Mouse (Mus musculus) thymus, postnatal 14 days (tissue): ENCODE results near the gene Mylk.

ENCODE experiments used
- DNase-seq: peaks from one replicate; pipeline ENCODE4 v3.0.0; 2021

Gene Mylk

DNA sequence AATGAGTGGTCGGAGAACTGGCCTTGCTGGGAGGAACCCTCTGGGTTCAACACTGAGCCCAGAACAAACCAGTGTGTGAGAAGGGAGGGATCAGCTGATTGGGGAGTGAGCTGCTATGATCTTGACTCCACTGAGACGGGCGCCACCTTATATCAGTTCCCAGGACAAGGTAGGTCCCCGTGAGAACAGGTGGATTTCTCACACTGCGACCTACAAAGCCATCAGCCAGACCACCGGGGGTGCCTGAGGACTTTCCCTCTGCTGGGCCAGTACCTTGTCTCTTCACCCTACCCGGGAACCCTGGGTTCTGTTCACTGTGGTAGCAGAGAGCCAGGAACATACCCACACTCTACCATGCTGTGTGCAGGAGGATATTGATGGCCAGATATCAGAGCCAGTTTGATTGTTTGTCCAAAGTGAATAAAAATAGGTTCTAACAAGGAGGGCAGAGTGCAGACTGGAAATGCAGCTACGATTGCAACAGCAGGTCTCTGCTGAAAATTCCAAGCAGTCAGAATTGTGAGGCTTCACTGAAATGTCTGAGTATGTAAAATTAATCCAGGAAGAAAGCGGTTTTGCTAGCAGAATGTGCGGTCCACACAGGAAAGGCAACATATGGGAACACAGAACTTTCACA, 248.8 kb downstream of the Mylk start:
- no peak for DNase-seq

DNA sequence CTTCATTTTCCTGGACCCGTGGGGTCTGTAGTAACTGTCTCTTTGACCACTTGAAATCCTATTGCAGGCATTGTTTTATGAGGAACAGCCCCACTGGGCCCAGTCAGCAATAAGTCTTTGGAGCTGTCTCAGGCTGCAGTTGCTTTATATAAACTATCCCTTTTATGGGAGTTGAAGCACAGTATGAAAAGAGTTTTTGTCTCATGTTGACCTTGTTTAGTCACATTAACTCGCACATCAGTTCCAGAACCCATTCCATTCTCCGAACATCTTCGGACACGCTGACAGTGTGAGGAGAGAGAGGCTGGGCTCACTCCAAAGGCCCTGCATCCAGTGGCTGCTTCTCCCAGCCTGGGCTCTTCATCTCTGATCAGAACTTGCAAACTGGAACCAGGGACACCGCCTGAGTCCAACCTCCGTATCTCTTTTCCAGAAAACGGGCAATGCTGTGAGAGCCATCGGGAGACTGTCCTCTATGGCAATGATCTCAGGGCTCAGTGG, 249.7 kb downstream of the Mylk start:
- no peak for DNase-seq

DNA sequence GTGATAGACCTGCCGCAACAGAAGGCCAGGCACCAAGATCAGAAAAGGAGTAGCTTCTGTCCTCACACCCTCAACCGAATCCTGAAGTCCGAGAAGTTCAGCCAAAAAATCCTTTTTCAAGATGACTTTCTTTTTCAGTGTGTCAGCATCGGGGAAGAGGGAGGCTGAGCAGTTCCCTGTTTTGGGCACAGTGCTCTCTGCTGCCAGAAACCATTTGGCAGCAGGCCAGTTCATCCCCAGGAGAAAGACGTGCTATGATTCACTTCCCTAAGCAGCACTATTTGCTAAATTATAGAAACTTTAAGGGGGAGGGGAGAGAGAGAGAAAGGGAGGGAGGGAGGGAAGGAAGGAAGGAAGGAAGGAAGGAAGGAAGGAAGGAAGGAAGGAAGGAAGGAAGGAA, 251.1 kb downstream of the Mylk start:
- DNase-seq: no peak

DNA sequence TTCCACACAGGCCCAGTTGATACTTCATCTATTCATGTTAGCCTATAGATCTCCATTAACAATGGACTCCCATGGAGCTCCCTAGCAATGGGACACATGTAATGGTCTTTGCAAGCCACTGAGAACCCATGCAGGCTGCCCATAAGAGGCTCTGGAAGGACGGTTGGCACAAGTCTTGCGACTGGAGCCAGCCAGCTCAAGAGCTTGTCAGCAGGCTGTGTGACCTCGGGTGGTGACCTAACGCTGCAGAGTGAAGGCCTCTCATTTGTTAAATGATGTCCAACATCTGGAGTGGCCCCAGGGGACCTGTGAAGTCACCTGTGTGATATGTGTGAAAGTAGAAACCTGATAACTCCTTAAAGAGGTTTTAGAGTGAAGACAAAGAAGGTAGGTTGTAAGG, 252.0 kb downstream of the Mylk start:
- DNase-seq: no peak

DNA sequence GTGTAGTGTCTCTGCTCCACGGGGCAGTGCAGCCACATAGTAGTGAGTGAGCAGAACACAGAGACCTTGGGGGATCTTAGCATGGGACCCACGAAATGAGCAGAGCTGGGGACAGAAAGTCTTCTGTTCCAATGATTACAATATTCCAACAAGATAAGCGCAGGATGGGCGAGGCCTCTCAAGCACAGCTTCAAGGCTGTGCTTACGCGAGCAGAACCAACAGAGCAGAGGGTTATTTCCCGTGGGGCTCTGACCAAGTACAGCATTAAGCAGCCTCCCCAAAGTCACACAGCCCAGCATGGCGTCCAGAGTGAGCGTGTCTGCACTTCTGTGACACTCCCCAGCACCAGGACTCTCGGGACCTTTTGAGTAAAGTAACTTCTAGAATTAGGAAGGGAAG, 252.6 kb downstream of the Mylk start:
- no peak for DNase-seq

DNA sequence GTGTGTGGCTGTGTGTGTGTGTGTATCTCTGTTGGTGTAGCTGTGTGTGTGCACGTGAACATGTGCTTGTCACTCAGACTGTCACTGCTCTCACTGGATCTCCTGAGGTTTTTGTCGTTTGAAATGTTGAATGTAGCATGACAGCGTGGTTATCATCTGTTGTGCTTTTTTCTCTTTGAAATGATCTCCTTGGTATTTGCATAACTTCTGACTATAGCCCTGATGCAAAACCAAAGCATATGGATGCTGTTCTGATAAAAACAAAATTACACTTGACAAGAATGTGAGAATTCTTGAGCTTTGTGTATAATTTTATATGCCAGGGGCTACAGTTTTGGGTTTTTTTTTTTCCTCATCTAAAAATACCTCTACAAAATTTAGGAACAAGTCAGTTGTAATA, 254.0 kb downstream of the Mylk start:
- DNase-seq: no peak

DNA sequence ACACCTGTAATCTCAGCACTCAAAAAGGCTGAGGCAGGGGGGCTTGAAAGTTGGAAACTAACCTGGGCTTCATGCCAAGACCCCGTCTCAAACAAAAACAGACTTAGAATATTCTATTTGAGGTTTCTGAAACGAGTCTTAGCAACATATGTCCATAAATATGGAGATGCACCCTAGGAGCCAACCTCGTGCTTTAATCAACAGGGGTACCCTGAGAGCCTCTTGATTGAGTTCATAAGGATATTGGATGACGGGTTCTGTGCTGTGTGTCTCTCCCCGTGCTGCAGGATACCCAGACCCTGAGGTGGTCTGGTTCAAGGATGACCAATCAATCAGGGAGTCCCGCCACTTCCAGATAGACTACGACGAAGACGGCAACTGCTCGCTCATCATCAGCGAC, 255.0 kb downstream of the Mylk start:
- no peak for DNase-seq

DNA sequence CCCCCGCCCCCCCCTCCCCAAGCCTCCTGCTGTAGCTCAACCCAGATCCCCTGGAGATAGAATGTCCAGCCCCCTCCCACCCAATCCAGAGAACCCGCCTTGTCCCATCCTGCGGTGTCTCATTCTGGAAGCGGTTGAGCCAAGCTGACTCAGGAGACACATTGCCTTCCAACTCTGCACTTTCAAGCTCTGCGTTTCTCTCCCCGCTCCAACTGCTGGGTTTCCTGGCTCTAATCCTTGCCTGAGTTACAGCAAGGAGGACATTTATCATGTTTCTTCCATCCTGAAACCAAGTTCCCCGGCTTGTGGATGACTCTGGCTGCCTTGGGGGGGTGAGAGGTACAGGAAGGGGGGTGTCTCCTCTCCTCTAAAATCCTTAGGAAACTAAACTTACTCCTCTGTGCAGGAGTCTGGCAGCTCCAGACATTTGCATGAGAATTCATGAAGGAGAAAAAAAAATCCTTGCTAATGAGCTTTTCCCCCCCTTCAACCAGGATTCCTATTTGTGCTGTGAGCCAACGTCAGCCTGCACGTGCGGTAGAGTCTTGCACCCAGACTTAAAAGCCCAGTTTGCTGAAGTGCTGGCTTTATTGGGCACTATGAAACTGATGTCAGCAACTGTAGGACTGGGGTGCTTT, 256.0 kb downstream of the Mylk start:
- DNase-seq: no peak

DNA sequence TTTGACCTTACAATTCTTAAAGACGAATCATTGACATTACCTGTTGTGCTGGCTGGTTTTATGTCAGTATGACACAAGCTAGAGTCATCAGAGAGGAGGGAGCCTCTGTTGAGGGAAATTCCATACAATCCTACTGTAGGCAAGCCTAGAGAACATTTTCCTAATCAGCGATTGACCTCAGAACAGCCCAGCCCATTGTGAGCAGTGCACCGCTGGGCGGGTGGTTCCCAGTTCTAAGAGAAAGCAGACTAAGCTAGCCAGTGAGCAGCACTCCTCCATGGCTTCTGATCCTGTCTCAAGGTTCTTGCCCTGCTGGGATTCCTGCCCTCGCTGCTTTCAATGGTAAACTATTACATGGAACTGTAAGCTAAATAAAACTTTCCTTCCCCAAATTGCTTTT, 259.3 kb downstream of the Mylk start:
- no peak for DNase-seq

DNA sequence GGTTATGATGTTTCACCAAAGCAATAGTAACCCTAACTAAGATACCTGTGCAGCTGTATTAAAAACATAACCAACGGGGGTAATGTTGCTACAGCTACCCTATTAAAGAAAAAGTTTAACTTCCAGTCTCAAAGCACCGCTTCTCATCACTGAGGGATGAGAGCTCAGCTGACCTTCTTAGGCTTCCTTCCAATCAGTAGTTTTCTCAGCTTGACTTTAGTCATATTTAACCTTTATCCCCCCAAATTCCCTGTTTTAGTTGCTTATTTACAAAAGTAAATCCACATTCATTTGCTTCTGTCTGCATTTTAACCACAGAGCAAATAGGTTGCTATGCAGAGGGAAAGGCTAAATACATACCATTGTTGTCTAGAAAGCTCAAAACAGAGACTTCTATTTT, 259.7 kb downstream of the Mylk start:
- DNase-seq: no peak

DNA sequence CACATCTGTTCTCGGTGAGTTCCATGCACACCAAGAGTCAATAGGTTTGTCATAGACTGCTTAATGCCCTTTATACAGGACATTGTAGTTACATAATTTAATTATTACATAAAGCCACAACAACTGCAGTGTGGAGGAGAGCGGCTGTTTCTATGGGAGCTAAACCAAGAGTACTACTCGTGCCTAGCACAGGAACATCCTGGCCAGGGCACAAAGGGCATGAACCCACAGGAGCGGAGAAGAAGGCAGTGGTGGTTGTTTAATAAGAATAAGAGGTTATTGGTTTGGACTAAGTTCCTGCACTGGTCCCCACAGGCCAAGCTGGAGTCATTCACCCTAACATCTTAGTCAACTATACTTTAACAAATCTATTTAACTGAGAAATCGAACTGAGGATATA, 261.2 kb downstream of the Mylk start:
- DNase-seq: no peak

DNA sequence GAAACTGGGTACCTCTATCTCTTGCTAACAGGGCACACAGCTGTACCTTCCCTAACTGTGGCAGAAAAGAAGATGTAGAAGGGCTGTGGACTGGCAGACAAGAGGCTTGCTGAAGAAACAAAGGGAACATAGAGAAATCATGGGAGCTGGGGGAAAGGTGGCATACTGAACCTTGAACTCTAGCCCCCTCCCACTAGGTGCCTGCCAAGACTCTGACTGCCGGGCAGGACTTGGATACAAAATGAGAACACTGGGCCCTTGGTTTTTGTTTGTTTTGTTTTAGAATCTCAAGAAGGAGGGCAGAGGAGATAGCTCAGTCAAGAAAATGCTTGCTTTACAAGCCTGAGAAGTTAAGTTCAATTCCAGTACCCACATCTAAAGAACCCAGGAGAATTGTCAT, 262.4 kb downstream of the Mylk start:
- no peak for DNase-seq

DNA sequence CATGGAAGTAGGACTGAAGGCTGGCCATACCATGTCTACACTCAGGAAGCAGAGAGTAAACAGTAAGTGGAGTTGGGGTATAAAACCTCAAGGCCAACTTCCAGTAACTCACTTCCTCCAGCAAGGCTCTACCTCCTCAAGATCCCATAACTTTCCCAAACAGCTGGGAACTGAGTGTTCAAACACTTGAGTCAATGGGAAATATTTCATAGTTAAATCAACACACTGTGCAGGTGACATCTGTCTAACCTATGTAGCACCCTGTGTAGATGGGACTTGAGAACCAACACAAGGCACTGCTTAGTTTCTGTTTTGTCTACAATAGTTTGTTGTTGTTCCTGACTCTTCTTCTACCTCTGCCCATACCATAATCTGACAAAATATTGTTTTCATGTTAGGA, 263.4 kb downstream of the Mylk start:
- DNase-seq: no peak

DNA sequence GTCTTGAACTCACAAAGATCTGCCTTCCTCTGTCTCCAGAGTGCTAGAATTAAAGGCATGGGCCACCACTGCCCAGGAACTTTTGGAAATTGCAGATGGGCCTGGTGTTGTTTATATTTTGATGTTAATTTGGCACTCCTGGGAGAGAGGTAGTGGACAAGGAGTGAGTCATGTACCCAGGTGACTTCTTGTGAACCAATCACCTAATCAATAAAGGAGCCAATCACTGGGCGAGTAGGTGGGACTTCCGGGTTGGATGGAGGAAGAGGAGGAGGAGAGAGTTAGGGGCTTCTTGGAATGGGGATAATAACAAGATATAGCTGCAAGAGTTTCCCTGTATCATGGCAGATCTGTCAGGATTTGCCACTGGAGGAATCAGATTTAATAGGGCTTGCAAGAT, 268.5 kb downstream of the Mylk start:
- DNase-seq: no peak

DNA sequence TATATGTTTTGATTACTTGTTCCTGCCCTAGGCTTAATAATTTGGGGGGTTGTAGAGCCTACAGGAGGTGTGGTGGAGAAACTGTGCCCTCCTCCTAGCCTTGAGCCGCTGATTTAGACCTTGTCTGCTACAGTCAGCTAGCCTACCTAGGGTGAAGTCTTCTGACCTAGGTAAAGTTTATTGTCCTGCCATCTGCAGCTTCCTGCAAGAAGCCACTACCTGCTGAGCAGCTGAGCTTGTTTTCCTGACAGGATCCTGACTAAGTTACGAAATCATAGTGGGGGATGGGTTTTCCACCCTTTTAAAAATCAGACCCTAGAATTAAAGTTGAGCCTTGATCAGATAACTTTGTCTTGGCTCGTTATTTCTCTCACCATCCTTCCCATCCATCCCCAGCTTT, 271.5 kb downstream of the Mylk start:
- no peak for DNase-seq

DNA sequence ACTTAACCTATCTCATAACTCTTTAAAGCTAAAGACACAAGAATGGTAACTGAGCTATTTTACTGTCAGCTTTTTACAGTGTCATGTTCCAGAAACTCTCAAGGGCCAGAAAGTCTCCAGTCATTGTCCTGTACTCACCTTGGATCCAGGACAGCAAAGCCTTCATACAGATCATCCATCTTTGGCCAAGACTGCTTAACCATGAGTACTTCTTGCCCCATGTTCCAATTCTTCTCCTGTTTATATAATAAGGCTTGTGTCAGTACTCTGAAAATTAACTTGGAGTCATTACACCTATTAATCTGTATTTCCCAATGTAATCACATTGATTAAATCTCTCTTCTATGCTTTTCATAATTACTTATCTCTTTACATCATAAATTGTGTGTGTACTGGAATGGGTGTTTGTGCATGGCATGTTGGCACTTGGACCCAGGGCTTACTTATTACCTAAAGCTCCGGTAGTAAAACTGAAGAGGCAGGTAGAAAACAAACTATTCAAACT, 273.5 kb downstream of the Mylk start:
- DNase-seq: no peak

DNA sequence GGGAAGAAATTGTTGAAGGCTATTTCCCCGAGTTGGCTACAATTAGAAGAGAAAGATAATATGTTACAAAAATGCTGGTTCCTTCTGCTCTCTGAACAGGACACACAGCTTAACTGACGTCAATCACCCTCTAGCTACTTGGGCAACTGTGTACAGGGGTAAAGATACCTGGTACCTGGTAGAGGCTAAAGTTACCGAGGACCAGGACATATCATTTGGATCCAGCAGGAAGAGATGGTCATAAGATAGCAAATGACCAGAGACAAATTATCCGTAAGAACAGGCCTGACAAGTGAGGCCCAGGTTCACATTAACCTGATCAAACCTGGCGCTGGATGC, 276.9 kb downstream of the Mylk start:
- no peak for DNase-seq

DNA sequence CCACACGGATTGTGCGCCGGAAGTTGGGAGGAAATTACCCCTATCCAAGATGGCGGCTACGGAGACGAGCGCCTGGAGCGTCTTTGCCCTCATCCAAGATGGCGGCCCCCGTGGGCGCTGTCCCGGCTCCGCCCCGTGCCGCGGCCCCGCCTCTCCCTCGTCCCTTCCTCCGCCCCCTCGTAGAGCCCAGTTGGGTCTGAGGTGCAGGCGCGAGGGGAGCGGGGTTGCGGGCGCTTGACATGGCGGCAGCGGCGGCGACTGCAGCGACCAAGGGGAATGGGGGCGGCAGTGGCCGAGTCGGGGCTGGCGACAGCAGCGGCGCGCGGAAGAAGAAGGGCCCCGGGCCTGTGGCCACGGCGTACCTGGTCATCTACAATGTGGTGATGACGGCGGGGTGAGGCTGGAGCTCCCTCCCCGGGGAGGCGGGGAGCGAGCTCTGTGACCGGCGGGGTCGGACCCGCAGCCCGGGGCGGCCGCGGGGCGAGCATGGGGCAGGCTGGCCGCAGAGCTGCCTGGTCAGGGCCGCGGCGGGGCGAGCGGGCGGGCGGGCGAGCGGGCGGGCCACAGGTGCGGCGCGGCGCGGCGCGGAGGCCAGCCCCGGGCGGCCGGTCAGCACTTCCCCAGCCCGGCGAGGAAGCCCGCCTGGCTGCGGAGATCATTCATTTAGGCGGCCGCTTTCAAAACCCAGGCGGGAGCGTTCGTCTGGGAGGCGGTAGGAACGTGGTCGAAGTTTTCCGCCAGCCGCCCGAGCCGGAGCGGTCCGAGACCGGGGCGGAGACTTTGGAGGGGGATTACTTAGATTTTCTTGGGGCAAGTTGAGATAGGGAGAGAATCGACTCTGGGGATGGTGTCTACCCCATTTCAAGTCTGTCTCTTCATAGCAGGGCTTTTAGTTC, 277.5 kb downstream of the Mylk start, which contains the start of gene Hacd2:
Hacd2 (plus strand) TSS at position 187 of the 896 bp plus-strand sequence.
- DNase-seq: peak; percentile 96

DNA sequence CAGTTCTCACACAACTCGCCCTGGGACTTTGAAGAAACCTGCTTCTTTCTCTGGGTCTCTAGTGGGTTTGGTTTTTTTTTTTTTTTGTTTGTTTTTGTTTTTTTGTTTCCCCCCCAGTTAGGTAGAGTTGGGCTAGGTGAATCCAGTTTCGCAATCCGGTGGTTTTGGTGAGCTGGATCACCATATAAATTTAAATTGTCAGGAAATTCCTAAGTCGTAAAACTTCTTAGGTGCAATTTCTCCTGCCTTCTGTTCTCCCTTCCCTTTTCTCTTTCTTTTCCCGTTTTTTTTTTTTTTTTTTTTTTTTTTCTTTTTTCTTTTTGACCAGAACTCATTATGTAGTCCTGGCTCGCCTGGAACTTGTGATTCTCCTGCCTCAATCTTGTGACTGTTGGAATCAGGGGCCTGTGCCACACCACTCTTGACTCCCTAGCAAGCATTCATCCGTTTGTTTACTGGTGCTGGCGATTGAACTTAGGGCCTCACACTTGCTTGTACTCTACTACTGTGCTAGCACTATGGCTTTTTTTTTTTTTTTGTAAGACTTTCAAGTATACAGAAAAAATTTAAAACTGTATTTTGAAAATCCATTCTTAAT, 278.2 kb downstream of the Mylk start:
- DNase-seq: no peak

DNA sequence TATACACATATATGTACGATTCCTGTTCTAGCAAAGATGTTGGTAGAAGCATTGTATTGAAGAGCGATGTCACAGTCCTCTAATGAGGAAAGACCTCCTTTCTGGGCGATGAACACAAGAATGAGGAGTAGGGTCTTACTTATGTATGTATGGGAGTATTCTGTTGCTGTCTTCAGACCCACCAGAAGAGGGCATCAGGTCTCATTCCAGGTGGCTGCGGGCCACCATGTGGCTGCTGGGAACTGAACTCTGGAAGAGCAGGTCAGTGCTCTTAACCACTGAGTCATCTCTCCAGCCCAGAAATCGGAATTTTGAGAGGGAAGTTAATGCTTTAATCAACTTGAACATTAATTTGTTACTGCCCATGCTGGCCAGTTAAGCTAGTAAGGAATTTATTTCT, 279.3 kb downstream of the Mylk start:
- DNase-seq: peak; percentile 32

DNA sequence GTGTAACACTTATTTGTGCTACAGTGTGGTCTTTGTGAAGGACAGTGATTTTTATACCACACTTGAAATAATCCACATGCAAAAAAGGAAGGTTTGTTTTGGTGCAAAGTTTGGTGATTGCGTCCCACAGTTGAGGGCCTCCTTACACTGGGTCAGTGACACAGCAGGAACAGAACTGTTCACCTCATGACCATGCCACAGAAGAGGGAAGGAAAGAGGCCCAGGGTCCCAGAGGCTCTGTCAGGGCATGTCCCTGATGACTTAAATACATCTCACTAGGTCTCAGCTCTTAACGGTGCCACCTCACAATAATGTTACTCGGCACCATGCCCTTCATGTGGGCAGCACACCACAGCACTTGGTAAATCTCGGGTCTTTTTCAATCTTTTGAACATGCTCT, 280.3 kb downstream of the Mylk start:
- no peak for DNase-seq

DNA sequence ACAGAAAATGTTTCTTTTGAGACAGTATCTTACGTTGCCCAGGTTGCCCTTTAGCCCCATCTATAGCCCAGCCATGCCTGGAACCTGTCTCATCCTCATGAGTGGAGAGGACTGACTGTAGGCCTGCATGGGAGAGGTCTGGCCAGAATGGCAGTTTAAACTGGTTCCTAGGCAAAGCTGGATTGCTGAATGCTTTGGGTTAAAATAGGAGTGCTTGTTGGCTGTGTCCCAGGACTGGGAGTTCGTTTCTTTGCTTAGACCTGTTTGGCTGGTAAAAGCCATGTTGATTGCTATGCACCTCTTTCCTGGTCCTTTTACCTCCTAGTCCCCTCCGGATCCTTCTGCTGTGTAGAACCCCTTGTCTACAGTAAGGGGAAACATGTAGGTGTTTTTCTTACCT, 288.2 kb downstream of the Mylk start:
- no peak for DNase-seq

DNA sequence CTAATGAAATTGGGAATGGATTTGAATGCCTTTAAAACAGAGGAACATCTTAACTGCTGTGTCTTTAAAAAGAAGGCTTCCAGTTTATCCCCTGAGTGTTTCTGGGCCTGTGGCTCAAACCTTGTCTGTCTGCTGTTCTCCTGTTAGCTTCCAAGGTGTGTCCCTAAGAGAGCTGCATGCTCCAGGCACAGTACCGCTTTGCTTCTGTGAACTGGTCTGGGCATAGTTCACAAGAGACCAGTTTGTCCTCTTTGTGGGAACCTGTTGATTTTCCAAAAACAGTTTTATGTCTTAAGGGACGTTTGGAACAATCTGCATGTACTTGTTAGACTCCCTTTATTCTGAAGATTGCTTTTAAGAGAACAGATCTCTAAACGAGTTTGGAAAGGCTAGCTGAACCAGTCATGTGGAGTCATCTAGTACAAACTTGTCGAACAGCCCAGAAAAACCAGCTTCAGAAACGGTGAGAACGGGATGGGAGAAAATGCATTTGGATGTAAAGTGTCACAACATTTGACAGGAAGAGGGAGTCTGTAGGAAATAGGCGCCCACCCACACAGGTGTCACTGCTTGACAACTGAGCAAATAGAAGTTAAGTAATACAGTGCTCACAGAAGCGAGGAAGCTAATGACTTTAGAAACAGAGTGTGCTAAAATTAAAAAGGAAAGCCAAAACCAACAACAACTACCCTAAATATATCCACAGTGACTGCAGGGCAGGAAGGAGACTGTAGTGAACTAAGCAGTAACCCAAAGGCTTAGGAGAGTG, 289.0 kb downstream of the Mylk start:
- no peak for DNase-seq
